Mouse (Mus musculus) mouse embryonic stem cell (cell line): ENCODE results near the gene Tbl3.
"Not testable (repeated sequence)": the region's sequence is repeated elsewhere in the genome, so short reads cannot be mapped to it uniquely, and the experiment has no call there.

ENCODE experiments used
- in situ Hi-C, 2 experiments: fragments of 300-500 bp; cut with MboI; formaldehyde crosslinking; loops; 1 replicate in 1 of 2; 3 replicates in 1 of 2; pipeline ENCODE4 v1.14.3; 2019 to 2020; ENCODE audit warnings: low sequenced_read_pairs in 2 of 2, low pct_unique_long_range_greater_than_20kb in 1 of 2, mixed read lengths in 1 of 2; ENCODE audit not compliant: unreplicated experiment in 1 of 2

Gene Tbl3

DNA sequence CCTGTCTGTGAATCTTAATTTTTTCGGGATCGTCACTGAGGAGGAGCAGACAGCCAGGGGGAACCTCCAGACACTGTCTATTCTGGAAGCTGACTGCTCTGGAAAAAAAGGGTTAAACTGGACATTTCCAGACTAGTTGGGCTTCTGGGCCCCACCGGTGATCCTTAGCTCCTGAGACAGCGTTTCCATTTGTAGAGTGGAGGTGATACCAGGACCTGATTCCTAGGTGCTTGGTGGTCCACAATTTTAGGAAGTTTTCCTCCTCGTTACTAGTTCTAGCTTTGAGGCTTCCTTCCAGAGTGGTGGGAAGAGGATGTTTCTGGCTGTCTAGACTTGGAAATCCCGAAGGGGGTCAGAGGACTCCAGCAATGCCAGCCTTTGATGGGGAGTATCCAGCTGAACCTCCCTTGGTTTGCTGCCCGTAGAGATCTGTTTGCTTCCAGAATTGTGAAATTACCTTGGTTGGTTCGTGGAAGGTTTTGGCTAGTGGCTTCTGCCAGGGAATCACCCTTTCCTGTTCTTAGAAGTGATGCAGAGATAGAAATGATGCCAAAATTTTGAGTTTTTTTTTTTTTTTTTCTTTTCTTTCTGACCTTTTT, 37.1 kb downstream of the Tbl3 start:
- in situ Hi-C loops = no loop called here

DNA sequence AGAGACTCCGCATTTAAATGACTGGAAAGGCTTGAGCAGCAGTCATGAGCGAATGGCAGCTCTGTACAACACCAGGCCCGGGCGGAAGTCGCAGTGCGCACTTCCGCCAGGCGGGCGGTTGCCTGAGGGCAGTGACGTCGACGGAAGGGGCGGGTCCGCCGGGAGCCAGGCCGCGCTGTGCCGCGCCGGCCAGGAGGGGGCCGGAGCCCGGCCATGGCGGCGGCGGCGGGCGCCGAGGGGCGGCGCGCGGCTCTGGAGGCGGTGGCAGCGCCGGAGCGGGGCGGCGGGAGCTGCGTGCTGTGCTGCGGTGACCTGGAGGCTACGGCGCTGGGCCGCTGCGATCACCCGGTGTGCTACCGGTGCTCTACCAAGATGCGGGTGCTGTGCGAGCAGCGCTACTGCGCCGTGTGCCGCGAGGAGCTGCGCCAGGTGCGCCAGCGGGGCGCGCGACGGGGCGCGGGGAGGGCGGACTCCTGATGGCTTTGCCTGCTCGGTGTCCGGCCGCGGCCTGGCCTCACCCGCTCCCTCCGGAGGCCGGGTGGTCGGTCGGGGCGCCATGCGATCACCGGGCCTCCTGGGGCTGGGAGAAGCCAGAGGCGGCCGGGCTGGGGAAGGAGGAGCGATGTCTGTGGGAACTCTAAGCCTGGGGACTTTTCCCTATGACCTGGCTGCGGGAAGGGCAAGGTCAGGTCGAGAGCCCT, 37.8 kb downstream of the Tbl3 start, which contains the start of gene Zfp598:
Zfp598 (plus strand) TSS at position 143 of the 701 bp plus-strand sequence.
- in situ Hi-C loops = no loop called here

DNA sequence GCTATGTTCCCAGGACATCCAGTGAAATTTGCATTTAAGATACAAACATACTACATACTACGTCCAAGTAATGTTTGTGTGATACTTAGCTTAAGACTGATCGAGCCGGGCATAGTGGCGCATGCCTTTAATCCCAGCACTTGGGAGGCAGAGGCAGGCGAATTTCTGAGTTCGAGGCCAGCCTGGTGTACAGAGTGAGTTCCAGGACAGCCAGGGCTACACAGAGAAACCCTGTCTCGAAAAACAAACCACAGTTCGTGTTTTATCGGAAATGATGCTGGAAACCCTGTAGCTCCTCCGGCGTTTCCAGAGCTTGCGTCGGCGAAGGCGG, 38.3 kb downstream of the Tbl3 start:
- in situ Hi-C loops = not testable (repeated sequence)

DNA sequence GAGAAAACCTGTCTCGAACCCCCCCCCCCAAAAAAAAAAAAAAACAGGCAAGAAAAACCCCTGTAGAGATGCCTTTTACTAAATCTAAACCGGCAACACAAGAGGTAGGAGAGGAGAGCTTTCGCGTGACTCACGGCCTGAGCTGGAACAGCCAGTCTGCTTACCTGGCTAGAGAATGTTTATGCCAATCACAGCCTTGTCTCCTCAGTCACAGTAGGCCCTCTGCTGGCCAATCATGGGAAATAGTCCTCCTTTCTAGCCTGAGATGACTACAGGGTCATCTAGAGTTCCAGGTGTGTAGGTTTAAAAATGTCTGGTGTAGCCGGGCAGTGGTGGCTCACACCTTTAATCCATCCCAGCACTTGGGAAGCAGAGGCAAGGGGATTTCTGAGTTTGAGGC, 40.0 kb downstream of the Tbl3 start:
- in situ Hi-C loops = no loop called here

DNA sequence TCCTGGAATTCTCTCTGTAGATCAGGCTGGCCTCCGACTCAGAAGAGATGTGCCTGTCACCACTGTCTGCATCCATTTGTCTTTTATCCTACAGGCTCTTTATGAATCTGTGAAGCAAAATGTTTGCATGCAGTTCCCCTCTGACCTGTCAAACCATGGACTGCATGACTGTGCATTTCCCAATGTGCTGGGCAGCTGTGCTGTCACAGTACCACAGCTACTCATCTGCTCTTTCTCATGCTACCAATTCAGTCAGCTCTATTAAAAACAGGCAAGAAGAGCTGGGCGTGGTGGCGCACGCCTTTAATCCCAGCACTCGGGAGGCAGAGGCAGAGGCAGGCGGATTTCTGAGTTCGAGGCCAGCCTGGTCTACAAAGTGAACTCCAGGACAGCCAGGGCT, 40.4 kb downstream of the Tbl3 start:
- in situ Hi-C loops = not testable (repeated sequence)

DNA sequence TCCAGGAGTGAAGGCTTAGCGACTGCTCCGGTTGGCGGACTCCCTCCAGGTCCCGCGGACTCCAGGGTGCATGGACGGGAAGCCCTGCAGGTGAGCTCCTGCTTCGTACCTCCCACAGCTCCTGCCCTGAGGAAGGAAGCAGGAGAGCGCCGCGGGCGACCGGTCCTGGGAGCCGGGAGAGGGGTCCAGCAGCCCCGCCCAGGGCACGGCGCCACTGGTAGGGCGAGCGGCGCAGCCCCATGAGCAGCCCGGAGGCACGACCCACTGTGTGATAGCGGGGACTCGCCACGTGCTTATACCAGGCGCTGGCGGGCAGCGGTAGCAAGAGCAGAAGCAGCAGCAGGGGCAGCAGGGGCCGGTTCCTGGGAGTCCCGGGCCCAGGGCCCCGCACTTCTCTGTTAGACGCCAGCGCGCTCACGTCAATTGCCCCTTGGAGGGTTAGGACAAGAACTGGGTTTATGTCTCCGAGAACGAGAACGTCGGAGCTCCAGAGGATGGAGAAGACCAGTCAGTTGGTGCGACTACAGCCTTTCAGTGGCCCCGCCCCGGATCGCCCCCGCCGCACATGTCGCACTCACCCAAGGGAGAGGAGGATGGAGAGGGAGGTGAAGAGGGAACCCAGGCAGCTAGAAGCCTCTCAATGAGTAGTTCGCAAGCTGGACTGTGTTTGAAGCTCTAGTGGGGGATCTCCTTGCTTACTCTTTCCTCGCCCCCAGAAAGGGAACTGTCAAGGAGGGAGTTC, 49.3 kb downstream of the Tbl3 start, which contains the start of gene Npw:
Npw (minus strand) TSS at position 441 of the 742 bp plus-strand sequence.
- in situ Hi-C loops = no loop called here

DNA sequence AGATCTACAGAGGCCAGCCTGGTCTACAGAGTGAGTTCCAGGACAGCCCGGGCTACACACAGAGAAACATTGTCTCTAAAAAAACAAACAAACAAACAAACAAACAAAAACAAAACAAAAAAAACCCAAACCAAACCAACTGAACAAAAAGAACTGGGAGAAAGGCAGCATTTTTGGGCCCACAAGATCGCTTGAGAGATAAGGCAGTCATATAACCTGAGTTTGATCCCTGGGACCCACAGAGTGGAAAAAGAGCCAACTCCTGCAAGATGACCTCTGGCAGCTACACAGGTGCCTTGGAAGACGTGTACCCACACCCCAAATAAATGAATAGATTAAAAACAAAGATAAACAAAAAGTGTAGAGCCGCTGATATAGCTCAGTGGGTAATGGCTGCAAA, 52.5 kb downstream of the Tbl3 start:
- in situ Hi-C loops = no loop called here

DNA sequence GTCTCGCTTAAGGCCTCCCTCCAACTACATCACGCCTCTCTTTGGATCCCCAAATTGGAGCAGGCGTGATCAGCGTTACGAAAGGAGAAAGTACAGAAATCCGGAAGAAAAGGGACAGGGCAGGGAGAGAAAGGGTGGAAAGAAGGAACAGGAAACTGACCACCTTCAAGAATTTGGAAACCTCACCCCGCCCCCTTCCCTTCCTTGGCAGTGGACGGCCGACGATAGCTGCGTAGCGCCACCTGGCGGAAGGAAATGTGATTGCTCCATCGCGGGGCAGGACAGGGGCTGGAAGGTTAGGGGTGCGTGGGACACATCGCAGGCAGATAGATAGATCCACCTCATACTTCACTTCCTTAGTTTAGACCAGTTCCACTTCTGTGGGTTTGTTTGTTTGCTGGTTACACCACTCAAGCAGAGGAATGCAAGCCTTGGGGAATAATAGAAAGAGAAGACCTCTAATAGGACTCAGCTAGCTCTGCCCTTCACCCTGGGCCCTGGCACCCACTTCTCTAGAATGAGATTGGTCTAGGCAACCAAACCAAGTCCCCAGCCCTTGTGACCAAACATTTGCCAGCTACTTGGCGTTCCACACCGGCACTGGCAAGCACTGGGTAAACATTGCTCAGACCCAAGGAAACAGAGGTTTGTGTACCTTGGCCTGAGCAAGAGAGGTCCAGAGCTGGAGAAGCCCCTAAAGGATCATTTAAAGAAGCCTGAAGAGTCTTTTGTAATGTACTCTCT, 53.3 kb downstream of the Tbl3 start:
- in situ Hi-C loops = no loop called here

DNA sequence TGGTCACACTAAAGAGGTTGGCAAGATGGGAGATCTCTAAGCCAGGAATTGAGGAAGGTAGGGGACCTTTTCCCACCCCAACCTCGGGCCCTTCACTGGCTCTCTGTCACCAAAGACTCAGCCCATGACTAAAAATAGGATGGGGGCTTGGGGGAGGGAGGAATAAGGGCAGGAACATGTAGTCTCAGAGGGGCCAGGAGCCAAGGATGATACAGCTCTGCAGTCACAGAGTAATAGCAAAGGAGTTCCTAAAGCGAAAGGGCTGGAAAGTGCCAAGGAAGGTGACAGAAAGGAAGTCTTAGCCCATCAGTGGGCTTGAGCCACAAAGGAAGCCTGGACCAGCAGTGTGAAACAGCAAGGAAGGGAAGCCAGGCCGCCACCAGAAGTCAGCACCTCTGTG, 55.6 kb downstream of the Tbl3 start:
- in situ Hi-C loops = no loop called here

DNA sequence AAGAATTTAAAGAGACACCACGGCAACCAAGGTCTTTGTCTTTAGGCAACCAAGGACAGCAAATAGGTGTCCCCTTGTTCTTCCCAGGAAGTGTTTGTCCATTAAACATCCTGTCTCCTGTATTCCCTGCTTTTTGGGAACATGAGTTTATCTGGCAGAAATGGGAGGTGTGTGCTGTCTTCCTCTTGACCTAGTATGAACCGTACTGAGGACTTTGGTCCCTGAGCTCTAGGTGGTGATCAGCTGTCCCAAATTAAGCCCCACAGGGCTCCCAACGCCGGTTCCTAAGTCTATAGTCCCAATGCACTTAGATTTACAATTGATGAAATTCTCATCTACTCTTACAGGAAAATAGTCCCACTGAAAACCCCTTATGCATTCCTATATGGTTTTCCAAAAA, 56.7 kb downstream of the Tbl3 start:
- in situ Hi-C loops = no loop called here

DNA sequence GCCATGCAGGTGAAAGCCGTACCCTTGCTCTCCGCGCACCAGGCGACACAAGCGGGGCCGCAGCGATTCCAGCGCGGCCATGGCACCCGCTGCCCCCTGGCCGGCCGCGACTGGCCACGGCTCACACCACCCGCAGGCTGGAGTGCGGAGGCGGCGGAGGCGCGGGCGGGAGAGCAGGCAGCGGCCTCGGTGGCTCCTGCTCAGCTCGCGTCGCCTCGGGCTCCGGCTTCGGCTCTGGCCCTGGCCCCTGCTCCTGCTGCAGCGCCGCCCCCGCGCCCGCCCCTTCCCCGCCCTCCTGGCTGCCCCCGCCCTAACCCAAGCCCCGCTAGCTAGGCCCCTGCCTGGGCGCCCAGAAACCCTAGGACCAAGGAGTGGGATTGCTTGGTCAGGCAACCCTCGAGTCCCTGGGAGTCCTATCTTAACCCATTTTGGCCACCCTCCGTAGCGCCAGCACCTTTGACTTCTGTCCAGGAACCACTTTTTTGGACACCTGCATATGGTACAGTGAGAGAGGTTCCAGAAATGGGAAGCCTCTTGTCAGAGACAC, 57.3 kb downstream of the Tbl3 start, which contains the start of gene Slc9a3r2:
Slc9a3r2 (minus strand) TSS at position 258 of the 547 bp plus-strand sequence.
- in situ Hi-C loops = no loop called here

DNA sequence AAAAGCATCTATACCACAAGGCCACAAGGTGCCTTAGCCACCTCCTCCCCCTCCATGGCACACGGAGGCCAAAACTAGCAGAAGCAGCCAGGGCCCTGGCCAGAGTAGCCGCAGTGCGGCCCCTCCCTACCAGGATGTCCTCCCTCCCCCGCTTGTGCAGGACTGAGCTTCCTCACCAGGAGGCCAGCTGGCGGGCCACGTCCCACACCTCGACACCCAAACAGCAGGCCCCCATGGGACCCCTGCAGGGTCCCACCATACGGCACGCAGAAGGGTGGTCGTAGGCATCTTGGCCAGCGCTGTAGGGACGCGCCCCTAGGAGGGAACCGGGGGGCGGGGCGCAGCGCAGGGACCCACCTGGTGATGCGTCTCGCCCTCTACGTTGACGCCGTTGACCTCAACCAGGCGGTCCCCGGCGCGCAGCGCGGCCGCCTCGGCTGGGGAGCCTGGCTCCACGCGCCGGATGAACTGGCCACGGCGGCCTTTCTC, 57.8 kb downstream of the Tbl3 start:
- in situ Hi-C loops = no loop called here

DNA sequence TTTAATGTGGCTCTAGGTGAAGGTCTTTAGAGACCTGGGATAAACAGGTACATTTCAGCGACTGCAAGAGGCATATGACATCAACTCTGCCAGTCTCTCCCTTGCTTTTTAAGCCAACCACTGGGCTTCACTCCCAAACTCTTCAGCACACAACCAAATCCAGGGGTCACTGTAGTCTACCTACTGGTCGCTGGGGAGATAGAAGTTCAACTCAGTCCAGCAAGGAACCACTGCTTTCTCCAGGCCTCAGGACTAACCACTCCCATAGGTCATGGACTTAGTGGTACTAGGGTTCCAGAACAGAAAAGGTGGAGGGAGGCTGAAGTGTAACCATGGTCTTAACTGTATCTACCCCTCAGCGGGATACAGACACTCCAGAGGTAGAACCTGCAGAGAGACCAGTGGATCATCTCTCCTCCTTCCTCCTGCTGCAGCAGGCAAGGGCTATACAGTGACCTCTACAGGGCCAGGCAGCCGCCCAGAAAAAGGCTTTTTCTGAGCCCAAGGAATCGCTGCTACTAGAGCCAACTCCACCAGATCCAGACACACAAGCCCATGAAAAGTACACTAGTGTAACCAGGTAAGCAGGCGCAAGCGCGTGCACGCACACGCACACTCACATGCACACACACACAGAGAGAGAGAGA, 58.6 kb downstream of the Tbl3 start:
- in situ Hi-C loops = no loop called here
